In the genomic region with DNA sequence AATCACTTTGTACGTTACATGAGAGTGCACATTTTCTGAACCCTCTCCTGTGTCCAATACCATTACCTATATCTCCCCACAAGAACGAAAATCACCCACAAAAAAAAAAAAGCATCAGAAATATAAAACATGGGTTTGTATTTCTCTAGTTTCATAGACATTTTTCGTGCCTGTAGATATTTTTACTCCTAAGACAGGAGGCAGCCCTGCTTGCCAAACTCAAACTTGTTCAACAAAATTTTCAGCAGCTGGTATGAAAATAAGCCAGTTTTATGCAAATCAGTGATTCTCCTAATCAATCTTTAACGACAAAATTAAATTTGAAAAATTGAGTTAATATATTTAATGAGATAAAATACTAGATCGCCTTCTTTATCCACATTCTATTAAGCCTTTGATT, we compare ENCODE assay signal across 26 mouse cellular contexts. TPM values are rescaled to one million over a fixed set of nuclear protein-coding genes. Genes with fewer than 3 reads are reported as not detected.
"Had no signal": no experiment of that assay in that cellular context is flagged by ENCODE, and none has a peak within 500 bp of the region (broad histone marks: within the 10 kb centered on the region; RNA-seq: fewer than 3 reads in every experiment).

No protein-coding gene starts in this region.

- H3K4me3 ChIP-seq: kidney, embryonic 15.5 days; limb, embryonic 12.5 days; limb, embryonic 15.5 days; midbrain, embryonic 12.5 days; midbrain, embryonic 15.5 days; myocyte; neural tube, embryonic 13.5 days; stomach, embryonic 15.5 days had no signal

- H3K27ac ChIP-seq: kidney, embryonic 15.5 days; limb, embryonic 12.5 days; limb, embryonic 15.5 days; liver, embryonic 14.5 days; macrophage; midbrain, embryonic 12.5 days; midbrain, embryonic 15.5 days; neural tube, embryonic 13.5 days; stomach, embryonic 15.5 days had no signal

- DNase-seq: kidney, adult 11 months; kidney, adult 8-10 months; kidney, postnatal 10 days; kidney, postnatal 4 days; left cerebral cortex, postnatal 4 days; liver, postnatal 0 days; lung, embryonic 14.5 days; retina, postnatal 1 day; right cerebral cortex, postnatal 25 days; spleen, adult 18-20 months; thymus, adult 18-20 months; thymus, postnatal 36 days had no signal

- ATAC-seq: liver, postnatal 0 days; lung, postnatal 0 days; midbrain, embryonic 15.5 days had no signal

RNA-seq across cellular contexts. Expression of gene Slc6a15, which starts 27.7 kb away (rescaled TPM):
- total RNA-seq: megakaryocyte, adult 5-6 weeks; monocyte, adult 5-6 weeks; neutrophil, adult 5-6 weeks had no signal
